Mouse (Mus musculus) adrenal gland, adult 8-10 months (tissue): ENCODE data around the gene Utp11. TPM values are rescaled to one million over a fixed set of nuclear protein-coding genes. Genes with fewer than 3 reads are reported as not detected.

Experiments used
- DNase-seq: peaks from one replicate; pipeline ENCODE4 v3.0.0; 2022
- total RNA-seq, 4 experiments: library from RNA; stranded (reverse); gene quantifications; 2 replicates each; pipeline ENCODE4 v1.2.4; 2022

The Utp11 gene
- total RNA-seq, 4 experiments from 2014 or later: 31.2 to 40.7 (median 34.4) TPM

DNA sequence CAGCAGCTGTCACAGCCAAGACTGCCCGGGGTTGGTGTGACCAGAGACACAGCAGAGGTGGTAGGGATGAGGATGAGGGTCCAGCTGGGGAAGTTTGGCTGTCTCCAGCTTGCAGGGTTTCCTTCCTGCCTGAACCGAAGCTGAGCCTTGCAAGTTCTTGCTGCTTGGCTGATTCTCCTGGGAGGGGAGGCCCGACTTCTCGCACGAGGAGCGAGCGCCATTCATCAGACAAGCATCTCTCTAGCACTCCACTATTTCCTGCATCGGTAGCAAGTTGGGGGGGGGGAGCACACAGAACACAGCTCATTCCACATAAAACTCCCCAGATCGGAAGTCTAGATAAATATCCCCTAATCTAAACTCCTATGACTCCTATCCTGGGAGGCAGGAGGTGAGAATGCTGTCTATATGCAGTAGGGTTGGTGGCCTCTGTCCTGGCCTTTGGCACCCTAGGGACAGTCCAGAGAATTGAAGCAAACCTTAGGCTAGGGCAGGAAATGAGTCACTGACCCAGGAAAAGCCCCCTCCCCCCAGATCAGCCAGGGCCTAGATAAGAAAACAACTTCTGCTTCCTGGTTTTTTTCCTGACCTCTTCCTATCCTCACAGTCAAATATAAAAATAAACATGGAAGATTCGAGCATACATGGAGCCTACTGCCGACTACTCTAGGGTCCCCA is 11.5 kb upstream of the Utp11 start:
- no peak for DNase-seq

- DNase-seq: no peak
These were observed 10.7 kb upstream of the Utp11 start for GRCm38 (mm10) chr4:124703881-124704796.

DNA sequence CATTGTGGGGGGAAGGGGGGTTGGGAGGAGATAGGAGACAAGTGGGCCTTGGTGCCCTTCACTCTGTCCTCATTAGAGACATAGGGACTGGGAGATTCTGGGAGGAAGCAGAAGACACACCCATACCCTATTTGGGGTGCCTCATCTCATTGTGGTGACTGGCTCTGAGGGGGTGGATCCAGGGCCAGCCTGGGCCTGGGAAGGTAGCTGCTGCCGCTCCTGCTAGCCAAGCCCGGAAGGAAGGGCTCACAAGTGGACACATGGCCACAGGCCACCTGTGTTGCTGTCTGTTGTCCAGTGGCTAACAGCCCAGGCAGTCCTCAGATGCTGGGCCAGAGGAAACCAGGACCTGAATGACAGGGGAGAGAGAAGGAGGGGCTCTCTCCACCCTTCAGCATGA is 10.0 kb upstream of the Utp11 start:
- DNase-seq: no peak

- no peak for DNase-seq
These were observed 8.5 kb upstream of the Utp11 start for GRCm38 (mm10) chr4:124701916-124702315.

DNA sequence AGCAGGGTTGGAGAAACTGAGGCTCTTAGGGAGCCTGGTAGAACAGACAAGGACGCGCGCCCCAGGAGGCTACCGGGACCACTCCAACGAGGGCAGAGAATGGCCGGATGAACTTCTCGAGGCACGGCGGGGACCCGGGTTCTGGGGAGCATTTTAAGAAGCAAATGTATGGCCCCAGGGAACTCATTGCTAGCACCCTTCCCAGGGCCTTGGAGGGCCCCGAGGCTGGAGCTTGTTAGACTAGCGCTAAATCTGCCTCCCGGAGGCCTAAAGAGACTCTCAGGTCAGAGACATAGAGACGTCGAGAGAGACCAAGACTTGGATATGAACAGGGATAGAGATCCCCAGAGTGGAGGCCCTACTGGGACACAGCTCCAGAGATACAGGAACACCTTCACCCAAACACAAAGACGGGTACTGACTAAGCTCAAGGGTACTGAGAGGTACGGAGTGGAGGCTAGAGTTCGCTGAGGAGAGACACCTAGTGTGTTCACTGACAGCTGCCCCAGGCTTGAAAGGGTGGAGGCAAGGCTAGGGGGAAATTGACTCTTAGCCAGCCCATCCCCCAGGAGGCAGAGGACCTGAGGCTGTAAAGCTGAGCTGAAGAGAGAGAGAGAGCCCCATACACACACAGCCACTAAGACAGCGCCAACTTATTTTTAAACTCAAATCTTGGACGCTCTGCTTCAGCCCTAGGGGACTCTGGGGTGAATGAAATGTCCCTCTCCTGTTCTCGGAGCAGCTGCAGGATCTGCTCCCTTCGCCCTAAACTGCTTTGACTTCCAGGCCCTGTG is 7.8 kb upstream of the Utp11 start:
- no peak for DNase-seq

DNA sequence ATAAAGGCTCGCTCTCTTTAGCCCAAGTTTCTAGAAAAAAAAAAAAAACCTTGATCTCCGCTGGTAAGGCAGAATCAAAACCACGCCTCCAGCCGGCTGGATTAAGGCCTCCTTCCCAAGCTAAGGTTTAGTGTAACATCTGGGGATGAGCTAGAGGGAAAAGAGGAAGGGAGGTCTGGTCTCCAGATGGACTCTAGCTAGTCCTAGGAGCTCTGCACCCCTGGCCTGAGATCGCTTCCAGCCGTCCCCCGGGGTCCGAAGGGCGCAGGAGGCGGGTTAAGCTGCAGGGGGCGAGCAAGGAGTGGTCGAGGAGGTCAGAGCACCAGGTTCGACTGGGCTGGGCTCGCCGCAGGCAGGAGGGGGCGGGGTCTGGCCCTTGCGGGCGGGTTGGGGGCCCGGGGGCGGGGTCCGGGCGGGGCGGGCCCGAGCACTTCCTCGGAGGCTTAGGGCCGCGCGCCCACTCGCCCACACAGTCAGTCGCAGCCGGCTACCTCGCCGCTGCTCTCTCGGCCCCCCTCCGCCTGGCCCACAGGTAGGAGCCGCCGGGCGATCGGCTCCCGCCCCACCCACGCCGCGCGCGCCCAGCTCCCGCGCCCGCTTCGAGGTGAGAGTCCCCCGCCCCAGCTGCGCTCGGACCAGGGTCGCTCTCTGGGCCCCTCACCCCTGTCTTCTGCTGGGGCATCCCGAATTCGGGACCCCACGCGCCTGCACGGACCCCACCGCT is 7.0 kb upstream of the Utp11 start, which contains the start of gene Fhl3:
TSS of gene Fhl3 (plus strand) at position 454 of the 724 bp plus-strand sequence.
- DNase-seq: no peak

DNA sequence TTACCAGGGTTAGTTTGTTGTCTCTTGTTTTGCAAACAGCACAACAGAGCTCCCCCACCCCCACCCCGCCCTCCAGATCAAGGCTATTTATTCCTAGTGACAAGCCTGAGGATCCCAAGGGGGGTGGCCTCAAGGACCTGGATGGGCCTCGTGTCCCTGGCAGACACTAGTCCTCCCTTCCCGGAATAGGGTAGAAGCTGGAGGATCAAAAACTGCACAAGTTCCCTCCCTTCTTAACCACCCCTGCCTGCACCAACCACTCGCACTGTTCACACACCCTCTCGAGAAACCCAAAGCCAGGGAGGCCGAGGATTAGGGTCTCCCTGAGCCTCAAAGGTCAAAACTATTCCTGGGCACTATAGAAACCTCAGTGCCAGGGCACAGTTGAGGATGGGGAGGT is 6.4 kb upstream of the Utp11 start:
- DNase-seq: no peak

- DNase-seq: no peak
These were observed 2.6 kb upstream of the Utp11 start for GRCm38 (mm10) chr4:124695786-124696516.

DNA sequence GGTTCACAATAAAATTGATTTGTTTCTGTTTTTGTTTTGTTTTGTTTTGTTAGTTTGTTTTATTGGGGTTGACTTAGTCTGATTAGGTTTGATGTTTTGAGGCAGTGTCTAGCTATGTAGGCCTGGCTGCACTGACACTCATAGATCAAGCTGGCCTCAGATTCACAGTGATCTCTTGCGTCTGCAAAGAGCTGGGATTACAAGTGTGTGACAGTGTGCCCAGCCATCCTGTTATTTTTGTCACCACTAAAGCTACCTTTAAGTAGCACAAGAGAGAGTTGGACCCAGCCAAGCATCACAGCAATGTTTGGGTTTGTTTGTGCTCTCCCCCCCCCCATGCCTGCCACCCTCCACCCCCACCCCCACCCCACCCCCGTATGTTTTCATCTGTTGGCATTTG is 1.2 kb upstream of the Utp11 start:
- DNase-seq: no peak

GRCm38 (mm10) chr4:124692416-124692861 is 961 bp downstream of the Utp11 start:
- no peak for DNase-seq

DNA sequence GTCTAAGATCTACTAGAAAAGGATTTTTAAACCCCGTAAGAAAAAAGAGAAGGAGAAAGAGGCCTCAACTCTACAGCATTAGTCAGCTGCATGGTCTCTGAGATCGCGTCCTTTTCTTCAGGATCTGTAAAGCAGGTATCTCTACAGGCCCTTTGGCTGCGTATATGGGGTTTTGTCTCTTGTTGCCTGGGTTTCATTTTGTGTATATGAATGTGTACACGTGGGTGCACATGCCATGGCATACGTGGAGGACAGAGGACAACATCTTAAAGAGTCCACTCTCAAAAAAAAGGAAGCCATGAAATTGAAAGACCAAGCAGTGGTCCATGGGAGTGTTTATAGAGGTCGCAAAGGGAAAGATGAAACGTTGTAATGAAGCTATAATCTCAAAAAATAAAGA is 1.9 kb downstream of the Utp11 start:
- DNase-seq: no peak

GRCm38 (mm10) chr4:124685897-124686402 is 7.5 kb downstream of the Utp11 start:
- DNase-seq: no peak

DNA sequence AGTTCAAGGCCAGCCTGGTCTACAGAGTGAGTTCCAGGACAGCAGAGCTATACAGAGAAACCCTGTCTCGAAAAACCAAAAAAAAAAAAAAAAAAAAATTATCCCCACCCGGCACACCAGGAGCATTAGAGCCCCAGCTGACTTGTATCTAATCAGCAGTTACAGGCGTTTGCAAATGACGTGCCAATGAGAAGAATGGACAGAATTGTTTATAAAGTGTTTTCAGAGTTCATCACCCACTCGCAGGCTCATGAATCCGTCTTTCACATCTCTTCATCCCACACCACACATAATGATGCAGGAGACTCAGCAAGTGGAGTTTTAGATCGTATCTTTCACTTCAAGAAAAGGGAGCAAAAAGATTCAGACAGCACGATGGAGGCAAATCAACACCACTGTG is 7.9 kb downstream of the Utp11 start:
- DNase-seq: no peak

DNA sequence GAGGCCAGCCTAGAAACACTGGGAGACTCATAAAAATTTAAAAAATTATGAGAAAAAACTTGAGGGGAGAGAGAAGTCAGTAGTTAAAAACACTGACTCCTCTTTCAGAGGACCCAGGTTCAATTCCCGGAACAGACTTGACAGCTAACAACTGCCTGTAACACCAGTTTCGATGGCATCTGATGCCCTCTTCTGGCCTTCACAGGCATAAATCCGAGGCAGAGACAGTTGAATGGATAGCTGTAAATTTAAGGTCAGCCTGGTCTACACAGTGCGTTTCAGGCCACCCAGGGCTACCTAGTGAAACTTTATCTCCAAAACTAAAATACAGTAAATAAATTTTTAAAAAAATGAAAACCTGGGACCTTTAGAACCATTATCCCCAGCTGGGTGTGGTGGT is 8.4 kb downstream of the Utp11 start:
- DNase-seq: no peak

DNA sequence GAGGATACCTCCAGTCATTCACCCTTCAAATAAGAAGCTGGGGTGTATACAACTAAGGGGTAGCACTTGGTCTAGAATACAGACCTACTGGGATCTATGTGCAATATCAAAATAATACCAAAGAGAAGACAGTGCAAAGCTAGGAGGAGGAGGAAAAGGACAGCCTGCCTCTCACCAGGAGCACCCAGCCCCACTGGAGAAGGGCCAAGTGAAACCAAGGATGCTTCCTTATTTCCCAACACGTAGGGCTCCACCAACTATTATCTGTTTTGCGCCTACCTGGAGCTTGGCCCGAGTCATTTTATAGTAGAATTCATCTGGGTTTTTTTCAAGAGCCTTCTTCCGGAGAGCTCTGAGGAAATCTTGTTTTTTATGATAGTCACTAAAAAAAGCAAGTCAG is 9.9 kb downstream of the Utp11 start:
- no peak for DNase-seq

DNA sequence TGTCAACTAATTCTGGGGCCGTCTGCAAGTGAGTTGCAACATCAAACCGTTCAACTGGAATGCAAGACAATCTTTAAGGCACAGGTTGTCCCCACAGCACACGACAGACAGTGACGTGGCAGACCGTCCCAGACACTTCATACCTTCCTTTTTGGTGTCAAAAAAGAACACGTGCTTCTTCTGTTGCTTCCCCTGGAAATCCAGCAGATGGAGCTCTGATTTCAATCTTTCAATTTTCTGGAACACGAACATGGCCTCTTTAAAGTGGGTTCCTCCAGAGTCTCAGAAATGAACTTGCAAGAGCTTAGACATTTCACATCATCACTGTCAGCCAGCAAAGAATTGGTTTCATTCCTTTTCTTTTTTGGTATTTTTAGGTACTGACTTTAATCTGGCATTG is 11.1 kb downstream of the Utp11 start:
- no peak for DNase-seq

- DNase-seq: no peak
These were observed 17.4 kb downstream of the Utp11 start for GRCm38 (mm10) chr4:124675958-124676357.

DNA sequence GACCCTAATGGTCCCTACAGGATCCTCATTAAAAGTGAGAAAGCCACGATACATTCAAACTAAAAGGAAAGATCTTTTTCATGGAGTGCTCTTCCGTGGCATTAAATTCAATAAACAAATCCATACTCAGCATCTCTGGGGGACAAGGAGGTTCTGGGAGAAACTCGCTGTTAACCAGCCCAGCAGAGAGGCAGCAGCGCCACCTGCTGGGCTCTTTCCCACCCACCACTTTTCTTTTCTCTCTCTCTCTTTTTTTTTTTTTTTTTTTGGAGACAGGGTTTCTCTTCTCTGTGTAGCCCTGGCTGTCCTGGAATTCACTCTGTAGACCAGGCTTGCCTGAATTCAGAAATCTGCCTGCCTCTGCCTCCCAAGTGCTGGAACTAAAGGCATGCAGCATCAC is 18.4 kb downstream of the Utp11 start:
- DNase-seq: no peak

DNA sequence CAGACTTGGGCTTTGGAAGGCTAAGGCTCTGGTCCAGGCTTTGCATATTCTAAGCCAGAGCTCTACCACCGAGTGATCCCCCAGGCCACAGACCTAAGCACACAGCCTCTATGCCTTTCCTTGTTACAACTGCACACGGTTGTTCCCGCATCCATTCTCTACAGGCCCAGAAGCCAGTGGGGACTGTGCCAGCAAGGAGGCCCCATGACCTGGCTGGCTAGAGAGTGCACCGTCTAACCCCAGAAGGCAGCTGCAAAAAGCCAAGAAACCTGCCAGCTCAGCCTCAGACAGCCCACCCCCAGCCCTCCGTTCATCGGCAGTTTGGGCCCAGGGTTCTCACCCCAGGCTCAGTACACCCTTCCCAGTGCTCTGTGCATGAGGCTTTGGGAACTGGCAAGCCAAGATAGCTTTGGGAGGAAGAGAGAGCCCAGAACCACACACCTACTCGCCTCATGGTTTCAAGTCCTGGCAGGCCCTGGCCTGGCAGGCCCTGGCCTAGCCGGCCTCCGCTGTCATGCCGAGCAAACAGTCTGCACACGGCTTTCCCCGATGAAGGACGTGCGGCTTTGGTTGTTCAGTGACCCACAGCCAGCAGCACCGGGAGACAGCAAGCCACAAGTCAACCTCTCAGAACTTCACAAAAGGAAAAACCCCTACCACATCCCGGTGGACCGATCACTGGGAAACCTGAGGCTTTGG is 18.9 kb downstream of the Utp11 start:
- no peak for DNase-seq
